Mouse (Mus musculus): Measurements from ENCODE around the gene 1810049J17Rik.

1810049J17Rik gene

DNA sequence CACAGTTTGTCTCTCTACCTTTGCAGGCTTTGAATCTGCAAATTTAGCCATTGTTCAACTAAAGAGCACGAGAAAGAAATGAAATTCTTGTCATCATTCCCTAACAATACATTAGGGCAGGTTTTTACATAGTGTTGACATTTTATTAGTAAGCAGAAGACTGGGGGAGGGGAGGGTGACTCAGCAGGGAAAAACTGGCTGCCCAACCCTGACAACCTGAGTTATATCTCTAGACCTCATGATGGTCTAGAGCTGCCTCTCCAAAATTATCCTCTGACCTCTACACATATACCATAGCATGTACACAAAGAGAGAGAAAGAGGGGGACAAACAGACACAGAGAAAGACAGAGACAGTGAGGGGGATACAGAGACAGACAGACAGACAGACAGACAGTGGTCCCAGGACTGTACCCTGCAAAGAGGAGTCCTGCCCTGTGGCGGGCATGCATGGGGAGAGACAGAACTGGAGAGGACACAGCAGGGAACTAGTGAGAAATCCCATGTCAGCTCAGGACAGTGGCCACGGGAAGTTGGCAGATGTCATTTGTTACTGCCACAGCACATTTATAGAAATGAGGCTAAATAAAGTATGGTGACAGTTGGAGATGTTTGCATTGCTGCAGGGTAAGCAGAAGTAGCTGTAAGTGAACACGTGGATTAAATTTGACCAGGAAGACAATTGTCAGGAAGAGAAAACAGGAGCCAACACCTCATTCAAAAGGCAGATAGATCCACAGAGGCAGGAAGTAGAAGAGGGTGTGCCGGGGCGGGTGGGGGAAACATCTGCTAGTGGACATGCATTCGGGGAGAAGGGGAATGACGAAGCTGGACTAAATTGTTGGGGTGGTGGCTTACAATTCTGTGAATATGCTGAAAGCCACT lies 15.3 kb downstream of the 1810049J17Rik start:
- no peak for DNase-seq

DNA sequence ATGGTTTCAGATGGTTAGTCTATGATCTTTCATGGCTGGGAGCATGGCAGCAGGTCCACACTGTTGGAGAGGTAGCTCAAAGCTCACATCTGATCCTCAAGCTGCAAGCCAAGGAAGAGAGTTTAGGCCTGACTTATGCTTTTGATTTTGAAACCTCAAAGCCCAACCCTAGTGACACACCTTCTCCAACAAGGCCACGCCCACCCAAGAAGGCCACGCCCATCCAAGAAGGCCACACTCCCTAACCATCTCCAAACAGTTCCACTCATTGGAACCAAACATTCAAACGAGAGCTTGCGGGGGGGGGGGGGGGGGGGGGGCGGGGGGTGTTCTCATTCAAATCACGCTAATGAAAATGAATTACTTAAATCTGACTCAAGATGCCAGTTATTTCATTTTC lies 19.9 kb downstream of the 1810049J17Rik start:
- DNase-seq: no peak

DNA sequence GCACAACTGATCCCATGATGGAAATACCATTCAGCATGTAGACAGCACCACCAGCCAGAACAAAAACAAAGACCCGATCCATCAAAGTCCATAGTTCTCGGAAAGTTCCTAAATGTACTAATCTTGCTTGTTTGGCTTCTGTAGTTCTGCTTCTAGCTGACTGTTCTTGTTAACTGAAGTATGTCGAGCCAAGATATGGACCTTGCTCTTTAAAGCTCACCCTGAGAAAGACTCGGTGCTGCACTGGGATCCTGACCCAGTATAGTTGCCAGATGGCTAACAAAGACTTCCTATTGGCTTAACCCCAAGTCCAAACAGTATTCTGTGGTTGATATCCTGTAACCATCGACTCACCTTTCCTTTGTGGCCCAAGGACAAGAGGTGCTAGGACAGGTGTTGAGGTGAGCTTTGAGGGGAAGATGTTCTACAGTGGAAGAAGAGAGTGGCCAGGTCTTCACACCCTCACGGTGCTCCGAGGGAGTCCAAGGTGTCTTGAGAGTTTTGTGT lies 23.4 kb downstream of the 1810049J17Rik start:
- peak; percentile 8 for DNase-seq

GRCm38 (mm10) chr15:12296228-12296627 lies 25.5 kb downstream of the 1810049J17Rik start:
- DNase-seq: no peak

GRCm38 (mm10) chr15:12291757-12292156 lies 29.9 kb downstream of the 1810049J17Rik start:
- no peak for DNase-seq

DNA sequence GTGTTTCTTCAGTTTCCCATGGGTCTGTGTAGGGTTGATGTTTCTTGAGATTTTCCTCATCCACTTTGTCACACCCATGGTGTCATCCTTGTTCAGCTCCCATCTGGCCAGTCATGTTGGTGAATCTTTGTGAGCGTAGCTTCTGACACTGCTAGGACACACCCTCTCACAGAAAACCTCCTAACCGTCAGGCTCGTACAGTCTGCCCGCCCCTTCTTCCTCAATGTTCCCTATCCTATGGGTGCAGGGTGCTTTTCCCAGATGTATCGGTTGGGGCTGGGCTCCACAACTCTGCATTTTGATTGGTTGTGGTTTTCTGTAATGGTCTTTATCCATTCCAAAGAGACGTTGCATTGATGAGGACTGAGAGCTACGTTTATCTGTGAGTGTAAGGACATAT lies 31.4 kb downstream of the 1810049J17Rik start:
- DNase-seq: no peak

DNA sequence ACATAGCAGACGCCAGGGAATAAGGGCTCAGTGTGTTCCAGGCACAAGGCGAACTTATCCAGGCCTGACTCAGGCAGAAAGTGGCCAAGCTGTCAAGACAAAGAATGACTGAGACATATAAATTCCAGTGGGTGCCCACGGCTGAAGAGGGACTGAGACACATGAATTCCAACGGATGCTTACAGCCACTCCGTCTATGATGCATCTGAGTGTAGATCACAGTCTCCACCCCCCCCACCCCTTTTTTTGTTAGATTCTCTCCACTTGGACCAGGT lies 36.2 kb downstream of the 1810049J17Rik start:
- DNase-seq: no peak

GRCm38 (mm10) chr15:12284794-12285534 lies 36.7 kb downstream of the 1810049J17Rik start:
- no peak for DNase-seq

DNA sequence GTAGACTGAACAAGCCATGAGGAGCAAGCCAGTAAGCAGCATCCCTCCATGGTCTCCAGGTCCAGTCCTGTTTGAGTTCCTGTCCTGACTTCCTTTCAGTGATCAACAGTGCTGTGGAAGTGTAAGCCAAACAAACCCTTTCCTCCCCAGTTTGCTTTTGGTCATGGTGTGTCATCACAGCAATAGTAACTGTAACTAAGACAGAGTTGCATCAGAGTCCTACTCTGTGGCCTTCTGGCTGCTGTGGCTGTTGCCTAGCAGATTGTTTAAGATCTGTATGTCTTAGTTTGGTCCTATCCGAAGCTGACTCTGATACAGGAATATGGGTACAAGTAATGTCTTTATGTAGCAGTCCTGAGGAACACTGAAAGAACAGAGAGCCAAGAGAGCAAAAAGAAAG lies 41.9 kb downstream of the 1810049J17Rik start:
- no peak for DNase-seq

DNA sequence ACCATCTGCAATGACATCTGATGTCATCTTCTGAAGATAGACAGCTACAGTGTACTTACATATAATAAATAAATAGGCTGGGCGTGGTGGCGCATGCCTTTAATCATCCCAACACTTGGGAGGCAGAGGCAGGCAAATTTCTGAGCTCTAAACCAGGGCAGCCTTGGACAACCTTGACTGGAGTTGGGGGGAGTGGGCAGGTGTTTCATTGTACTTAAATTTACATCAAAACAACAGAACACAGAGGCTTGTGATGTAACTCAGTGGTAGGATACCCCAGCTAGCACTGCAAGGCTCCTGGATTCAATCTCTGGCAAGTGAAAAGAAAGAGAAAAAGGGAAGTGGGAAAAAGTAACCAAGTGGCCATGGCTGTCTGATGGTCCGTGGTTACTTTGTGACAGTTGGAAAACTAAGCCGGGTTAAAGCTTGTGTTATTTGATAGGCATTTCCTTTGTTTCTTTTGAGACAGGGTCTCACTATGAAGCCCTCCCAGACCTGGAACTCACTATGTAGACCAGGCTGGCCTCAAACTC lies 46.5 kb downstream of the 1810049J17Rik start:
- no peak for DNase-seq

DNA sequence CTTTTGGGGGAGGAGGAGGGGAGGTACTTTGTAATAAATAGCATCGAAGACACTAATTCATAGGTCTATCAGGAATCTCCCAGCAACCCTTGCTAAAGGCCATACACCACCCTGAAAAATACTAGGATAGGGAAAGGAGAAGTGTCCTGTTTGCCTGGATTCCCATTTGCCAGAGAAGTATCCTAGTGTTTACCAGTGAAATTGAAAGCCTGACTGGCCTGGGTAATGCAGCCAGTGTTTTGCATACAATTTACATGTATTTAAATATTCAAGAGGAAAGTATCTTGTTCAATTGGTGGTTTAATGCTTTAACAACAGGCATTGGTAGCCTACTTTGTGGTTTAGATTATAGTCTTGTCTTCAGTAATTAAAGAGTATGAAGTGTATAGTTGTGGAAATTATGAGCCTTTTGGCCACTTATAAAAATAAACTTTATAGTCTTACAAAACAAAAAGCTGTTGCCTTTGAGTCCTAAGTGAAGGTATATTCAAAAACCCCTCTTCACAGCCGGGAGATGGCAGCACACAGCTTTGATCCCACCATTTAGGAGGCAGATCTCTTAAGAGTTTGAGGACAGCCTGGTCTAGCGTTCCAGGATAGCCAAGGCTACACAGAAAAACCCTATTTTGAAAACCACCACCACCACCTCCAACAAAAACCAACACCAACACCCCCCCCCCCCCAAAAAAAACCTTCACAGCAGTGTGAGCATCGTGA lies 47.5 kb downstream of the 1810049J17Rik start:
- no peak for DNase-seq

- DNase-seq: no peak
These were observed 48.2 kb downstream of the 1810049J17Rik start for GRCm38 (mm10) chr15:12273325-12274052.
